Mouse (Mus musculus): ENCODE measurements around the gene Rapgef4. TPM values are rescaled to one million over a fixed set of nuclear protein-coding genes. Genes with fewer than 3 reads are reported as not detected.

The Rapgef4 gene
- total RNA-seq, 2 experiments from 2014 or later, result 85.4 to 88.9 TPM

GRCm38 (mm10) chr2:72288932-72289534, 308.0 kb downstream of the Rapgef4 start:
- intact Hi-C loops (cut with DNase I), result no loop called here

GRCm38 (mm10) chr2:72291103-72291502, 310.1 kb downstream of the Rapgef4 start:
- DNase-seq, result no peak
- intact Hi-C loops (cut with DNase I), result no loop called here

More at GRCm38 (mm10) chr2:72288932-72289534, 308.0 kb downstream of the Rapgef4 start:
- DNase-seq, result no peak

GRCm38 (mm10) chr2:72292573-72292972, 311.5 kb downstream of the Rapgef4 start:
- intact Hi-C loops (cut with DNase I), result no loop called here
- no peak for DNase-seq

DNA sequence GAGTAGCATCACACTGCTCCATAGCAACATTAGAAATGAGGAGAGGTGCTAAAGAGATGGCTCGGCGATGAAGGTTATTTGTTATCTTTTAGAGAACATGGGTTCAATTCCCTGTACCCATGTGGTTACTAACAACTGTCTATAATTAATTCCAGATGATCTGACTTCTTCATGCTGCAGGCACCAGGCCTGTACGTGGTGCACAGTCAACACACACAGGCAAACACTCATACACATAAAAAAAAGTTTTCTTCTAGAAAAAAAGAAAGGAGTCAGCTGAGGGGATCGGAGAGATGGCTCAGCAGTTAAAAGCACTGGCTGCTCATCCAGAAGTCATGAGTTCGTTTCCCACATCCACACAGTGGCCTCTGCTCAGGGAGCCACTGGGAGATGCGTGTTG, 314.0 kb downstream of the Rapgef4 start:
- no peak for DNase-seq
- intact Hi-C loops (cut with DNase I), result no loop called here

DNA sequence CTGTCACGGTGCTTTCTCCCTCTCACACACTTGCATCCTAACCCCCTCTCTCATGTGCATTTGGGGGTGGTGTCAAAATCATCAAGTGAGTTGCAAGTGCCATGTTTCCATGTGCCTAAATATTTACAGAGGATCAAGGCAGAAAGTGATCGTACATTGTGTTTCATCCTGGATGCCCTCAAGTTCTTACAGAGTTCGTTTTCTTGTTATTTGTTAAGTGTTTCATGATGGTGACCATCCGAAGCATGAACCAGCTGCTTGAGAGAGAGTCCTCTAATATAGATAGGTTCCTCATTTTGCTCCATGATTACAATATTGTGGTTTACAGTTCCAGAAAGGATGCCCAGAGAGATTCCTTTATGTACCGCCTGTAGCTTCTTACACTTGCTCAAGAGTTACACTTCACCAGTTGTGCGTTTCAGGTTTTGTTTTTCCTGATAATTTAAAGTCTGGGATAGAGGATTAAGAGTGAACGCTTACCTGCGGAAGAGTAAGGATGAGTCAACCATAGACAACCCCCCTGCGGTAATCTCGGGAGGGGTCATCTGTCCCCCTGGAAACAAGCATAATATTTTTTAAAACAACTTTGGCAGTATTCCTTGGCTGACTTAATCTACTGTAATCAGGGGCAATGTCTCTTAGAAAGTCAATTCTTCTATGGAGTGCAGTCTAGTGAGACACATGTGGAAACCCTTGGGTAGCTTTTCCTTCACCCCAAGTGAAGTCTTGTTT, 316.1 kb downstream of the Rapgef4 start:
- intact Hi-C loops (cut with DNase I), result no loop called here
- DNase-seq, result no peak

DNA sequence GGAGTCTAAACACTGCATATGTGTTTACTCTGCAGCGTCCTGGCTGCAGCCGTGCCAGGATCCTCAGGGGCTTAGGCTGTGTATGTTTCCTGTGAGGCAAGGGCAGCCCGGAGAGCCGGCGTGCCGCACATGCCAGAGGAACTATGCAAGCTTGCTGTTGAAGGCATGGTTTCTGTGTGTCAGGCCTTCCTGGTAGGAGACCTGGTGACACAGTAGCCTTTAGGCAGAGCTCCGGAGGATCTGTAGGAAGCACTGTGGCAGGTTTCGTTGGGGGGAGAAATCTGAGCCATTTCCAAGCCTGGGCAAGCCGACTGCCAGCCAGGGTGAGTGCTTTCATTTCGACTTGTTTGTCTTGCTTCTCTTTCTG, 316.7 kb downstream of the Rapgef4 start:
- no peak for DNase-seq
- intact Hi-C loops (cut with DNase I), result no loop called here

GRCm38 (mm10) chr2:72298406-72298805, 317.4 kb downstream of the Rapgef4 start:
- intact Hi-C loops (cut with DNase I), result no loop called here
- no peak for DNase-seq

- intact Hi-C loops (cut with DNase I), result loop anchor here (10.0 kb wide), 1 partner anchor 93 kb away; no protein-coding TSS in a partner anchor
- DNase-seq, result no peak
Measured at GRCm38 (mm10) chr2:72301194-72301916, 320.3 kb downstream of the Rapgef4 start.

- DNase-seq, result no peak
- intact Hi-C loops (cut with DNase I), result loop anchor here (10.0 kb wide), 1 partner anchor 89 kb away; no protein-coding TSS in a partner anchor
Measured at GRCm38 (mm10) chr2:72305738-72306137, 324.7 kb downstream of the Rapgef4 start.

Other genes with a start within 250 kb of the Rapgef4 start
- gene Itga6, start 235.6 kb upstream of the Rapgef4 start, total RNA-seq (2021), result 10 to 100 TPM; 27.3 to 32.0 TPM
- 10 to 100 TPM; 30.1 to 30.8 TPM for gene Pdk1, start 108.0 kb upstream of the Rapgef4 start, total RNA-seq (2021)

Measured in left cerebral cortex, postnatal 4 days (tissue).